Mouse (Mus musculus): ENCODE measurements around the gene Mta2.
A peak's percentile ranks its signal among the peaks of the same experiment; 100 is the strongest.
"Not testable (repeated sequence)": the region's sequence is repeated elsewhere in the genome, so short reads cannot be mapped to it uniquely, and the experiment has no call there.

Mta2 gene

DNA sequence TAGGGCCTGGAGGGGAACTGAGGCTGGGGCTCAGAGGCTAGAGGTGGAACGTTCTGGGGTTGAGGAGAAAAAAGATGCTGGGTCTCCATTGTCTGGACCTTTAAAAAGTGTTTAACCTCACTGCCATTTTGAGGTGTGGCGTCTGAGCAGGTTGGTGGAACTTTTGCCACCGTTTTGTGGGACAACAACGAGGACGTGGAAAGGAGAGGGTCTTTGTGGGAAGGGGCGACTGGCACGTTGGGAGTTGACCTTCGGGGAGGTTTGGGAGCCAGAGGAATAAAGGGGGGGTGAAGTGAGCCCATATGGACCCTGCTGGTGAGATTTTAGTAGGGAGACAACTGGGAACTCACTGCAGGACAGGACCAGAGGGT lies 25.7 kb downstream of the Mta2 start:
- DNase-seq (ENCODE audit: low read depth) = no peak

DNA sequence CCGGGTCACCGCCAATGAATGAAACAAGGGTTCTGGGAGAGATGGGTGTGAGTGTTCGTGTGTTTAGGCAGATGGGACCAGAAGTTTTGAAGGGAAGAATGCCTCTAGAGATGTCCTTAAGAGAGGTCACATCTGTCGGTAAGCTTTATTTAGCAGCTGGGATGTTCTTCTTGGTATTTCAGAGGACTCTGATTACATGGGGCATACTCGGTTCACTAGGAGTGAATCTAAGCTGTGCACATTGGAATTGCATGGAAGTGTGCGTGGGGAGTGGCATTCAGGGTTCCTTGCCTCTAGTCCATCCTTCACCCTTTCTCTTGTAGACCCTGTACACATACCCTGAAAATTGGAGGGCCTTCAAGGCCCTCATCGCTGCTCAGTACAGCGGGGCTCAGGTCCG lies 26.2 kb downstream of the Mta2 start:
- peak; percentile 45 for DNase-seq (ENCODE audit: low read depth)

DNA sequence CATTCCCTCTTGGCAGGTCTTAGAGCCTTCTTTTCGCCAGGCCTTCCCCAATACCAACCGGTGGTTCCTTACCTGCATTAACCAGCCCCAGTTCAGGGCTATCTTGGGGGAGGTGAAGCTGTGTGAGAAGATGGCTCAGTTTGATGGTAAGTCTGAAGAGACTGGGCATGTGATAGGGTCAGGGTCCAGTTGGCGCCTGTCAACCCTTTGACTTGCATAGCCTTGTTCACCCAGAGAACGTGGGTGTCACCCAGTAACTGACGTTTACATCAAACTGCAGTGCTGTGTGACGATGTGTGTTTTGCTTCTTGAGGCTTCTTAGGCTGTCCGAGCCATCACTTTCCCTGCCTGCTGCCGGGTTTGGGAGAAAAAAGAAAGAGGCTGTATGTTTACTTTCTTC lies 30.8 kb downstream of the Mta2 start:
- not testable (repeated sequence) for DNase-seq (ENCODE audit: low read depth)

DNA sequence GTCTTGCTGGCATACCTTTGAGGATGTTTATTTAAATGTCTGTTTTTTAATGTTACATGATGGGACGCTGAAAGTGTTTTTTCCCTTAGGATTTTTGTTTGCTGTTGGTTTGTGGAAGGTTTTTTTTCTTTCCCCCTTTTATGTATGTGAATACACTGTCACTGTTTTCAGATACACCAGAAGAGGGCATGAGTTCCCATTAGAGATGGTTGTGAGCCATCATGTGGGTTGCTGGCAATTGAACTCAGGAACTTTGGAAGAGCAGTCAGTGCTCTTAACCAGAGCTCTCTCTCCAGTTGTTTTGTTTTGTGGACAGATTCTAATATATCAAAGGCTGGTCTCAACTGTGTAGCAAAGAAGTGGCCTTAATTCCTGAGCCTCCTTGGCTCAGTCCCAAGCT lies 33.0 kb downstream of the Mta2 start:
- DNase-seq (ENCODE audit: low read depth) = no peak

DNA sequence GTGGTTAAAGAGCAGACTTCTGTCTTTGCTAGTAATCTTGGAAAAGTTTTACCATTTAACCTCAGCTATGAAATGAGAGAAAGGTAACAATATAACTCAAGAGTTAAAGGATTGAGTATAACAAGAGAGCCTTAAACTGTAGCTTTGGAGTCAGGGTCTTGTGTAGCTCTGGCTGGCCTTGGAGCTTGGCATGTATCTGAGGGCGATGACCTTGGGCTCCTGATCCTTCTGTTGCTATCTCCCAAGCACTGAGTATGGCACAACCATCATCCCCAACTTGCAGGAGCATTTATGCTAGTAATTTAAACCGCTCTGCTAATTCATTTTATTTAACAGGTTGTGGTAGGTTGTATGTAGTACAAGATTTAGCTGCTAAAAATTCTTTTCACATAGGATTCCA lies 33.8 kb downstream of the Mta2 start:
- DNase-seq (ENCODE audit: low read depth) = no peak

DNA sequence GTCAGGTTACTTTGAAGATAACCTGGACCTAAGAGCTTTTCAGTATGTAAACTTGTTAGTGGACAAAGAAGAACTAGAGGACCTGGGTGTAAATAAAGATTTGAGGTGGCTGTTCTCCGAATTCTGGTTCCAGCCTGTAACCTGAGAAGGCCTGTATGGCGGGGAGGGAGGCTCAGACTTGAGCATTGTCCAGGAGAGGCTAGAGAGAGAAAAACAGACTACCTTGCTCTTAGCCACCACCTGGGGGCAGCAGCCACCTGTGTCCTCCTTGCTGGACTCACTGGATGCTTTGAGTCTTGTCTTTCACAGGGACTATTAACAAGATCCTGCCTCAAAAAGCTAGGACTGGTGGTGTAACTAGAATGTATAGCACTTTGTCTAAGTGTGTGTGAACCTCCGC lies 34.9 kb downstream of the Mta2 start:
- peak; percentile 88 for DNase-seq (ENCODE audit: low read depth)

DNA sequence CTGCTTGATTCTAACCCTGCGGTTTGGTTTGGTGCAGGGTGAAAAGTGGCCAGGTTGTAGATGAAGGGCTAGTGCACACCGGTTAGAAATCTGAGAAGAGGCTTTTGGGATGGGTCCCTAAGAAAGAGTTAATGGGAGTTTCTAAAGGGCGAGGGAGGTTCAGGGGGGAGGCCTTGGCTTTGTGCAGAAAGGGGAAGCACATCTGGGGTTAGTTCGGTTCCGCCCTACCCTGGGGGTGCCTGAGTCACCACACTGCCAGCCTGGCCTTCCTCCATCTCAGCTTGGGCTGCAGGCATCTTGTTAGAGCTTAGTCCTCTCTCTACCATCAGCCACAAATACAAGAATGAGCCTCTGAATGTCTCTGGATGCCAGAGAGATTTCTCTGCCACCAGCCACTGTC lies 39.1 kb downstream of the Mta2 start:
- peak; percentile 67 for DNase-seq (ENCODE audit: low read depth)

DNA sequence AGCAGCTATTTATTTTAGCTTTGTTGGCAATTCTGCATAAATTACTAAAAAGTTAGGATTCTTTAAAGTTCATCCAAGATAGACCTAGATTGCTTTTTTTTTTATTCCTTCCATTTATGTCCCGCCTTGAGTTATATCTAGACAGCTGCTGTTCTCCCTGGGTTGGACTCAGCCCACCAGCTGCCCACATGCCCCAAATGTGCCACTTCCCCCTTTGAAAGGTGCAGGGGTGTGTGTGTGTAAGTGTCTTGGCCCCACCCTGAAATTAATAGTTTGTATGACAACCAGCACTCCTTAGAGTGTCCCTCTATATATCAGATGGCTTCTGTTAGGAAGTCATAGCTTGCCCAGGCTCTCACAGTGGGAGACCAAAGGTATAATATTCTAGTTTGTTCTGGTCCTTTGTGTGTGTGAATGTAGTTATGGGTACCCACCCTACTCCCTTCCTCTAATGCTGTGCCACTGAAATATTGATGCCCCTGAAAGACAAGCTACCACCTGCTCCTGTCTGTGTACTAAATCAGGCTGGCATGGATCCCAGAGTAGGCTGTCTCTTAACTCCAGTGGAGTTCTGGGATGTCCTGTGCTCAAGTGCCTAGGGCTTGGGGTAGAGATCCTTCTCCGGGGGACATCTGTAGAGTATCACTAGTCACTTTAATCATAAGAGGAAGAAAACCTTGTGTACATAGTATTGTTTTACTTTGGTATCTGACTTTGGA lies 39.9 kb downstream of the Mta2 start:
- peak; percentile 21 for DNase-seq (ENCODE audit: low read depth)

DNA sequence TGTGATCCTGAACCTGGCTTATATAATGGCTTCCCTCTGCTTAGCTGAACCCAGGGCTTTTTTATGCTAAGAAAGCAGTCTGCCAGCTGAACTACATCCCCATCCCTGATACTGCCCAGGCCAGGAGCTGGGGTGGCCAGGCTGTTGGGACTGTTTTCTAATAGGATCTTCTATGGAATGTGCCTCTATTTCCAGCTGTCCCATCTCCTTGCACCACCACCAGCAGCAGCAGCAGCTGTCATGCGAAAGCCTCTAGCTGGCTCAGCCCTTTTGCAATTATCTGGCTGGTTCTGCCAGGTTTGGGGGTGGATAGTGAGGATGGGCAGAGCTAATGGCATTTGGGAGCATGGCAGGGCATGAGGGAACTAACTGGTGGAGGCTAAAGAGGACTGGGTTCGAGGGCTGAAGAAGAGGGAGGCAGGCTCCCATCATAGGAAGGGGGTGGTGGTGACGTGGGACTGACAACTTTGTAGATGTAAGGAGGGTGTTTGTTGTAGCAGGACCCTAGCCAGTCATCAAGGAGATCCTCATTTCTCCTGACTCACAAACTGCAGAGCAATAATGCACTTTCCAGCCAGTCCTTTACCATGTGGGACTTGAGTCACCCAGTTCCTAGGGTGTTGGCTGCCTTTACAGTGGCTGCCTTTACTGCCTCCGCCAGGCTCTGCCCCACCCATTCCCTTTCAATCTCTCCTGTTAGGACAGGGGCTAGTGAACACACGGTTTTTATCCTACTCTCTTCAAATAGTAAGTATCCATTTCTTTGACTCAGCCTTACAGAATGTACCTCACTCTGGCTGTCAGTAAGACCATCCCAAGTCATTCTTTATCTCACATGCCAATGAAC lies 40.9 kb downstream of the Mta2 start:
- no peak for DNase-seq (ENCODE audit: low read depth)

DNA sequence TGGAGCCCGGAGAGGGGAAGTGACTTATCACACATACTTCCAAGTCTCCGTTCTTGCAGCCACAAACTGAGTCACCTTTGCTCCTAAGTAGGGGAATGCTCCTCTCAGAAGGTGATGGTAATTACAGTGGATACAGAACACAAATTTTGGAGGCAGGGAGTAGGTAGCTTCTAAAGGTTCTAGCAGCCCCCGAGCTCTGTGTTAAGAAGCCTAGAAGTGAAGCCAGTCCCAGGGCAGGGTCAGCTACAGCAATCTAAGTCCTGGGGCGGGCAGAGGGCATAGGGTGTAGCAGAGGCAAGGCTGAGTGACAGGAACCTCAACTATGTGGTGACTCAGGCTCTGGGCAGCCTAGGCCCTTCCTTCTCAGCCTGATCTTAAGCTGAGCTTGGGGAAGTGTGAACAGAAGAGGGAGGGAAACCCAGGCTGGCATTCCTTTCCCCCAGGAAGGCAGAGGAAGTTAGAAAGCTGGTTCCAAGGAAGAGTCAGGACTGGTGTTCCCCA lies 41.5 kb downstream of the Mta2 start:
- DNase-seq (ENCODE audit: low read depth) = peak; percentile 68

DNA sequence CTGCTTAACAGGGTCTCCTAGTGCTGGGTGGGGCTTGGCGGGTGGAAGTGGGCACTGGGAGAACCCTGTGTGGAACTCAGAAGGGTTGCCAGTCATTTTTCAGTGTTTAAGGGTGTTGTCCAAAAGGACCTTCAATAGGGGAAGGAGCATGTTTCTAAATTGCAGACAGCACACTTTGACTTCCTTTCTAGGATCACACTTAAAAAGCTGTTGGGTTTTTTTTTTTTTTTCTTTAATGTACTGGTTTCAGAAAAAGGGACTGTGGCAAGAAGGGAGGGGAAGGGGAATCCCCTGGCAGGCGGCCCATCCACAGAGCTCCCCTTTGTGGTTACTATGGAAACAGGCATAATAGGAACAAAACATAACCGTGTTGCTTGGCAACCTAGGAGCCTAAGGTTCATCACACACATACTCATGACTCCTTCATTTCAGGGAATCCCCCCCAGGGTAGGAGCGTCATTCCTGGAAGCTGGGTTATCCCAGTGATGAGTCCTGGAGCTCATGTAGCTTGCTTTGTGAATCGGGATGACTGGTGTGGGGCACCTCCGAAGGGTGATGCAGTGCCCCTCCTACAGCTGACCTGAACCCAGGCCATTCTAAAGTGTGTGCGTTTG lies 42.7 kb downstream of the Mta2 start:
- peak; percentile 99 for DNase-seq (ENCODE audit: low read depth)

DNA sequence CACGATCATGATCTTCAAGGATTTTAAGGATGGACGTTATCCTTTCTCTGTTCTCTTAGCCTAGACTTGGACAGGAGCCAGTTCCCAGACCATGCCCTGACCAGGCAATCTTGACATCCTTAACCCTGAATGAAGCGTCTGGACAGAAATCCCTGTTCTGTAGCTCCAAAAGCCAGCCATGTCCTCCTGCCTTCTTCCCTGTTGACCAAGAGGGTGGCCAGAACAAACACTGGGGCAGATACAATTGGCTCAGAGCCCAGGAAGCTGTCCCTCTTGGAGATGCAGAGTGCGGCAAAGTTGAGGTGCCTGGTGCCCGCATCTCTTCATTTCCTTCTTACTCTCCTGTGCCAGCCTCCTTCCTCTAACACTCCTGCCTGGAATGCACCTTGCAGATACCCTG lies 44.2 kb downstream of the Mta2 start:
- no peak for DNase-seq (ENCODE audit: low read depth)

DNA sequence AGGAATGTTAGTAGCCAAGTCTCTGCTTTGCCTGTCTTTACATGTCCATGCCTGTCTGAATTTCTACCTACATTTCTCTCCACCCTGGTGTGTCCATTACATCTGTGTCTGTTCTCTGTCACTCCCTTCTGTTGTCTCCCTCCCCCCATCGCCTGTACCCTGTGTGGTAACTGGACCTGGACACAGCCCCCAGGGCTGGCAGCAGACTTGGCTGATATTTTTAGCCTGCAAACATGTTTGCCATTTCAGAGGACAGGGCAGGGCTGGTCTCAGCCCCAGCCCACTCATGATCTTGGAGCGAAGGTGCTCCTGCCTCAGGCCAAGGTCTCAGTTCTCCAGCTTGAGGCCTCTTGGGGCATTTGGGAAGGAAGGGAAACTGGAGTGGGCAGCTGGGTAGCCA lies 46.1 kb downstream of the Mta2 start:
- DNase-seq (ENCODE audit: low read depth) = no peak

DNA sequence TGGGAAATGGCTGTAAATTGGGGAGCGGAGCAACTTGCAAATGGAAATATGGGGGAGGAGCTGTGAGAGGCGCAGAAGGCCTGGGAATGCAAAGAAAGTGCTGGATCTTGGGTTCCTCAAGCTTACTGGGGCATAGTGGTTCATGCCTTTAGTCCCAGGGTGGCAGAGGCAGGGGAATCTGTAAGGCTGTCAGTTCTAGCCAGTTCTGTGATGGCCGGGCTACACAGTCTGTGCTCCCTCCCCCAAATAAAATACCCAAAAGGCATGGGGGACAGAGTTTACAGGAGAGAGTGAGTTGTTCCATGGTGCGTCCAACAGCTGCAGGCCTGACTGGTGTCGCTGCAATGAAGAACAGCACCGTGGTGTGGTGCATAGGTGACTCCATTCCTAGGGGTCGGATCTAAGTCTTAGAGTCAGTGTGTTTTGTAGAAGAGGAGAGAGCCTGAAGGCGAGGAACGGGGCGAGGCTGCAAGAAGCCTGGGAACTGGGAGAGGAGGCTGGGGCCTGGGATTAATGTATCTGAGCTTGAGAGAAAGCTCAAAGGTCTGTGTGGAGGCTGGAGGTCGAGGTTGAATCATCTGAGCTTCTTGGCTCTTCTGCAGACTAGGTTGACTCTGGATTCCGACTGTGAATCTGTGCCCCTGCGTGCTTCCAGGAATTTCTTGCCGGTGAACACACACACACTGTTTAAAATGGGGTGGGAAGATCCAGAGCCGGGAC lies 46.8 kb downstream of the Mta2 start:
- DNase-seq (ENCODE audit: low read depth) = peak; percentile 43

DNA sequence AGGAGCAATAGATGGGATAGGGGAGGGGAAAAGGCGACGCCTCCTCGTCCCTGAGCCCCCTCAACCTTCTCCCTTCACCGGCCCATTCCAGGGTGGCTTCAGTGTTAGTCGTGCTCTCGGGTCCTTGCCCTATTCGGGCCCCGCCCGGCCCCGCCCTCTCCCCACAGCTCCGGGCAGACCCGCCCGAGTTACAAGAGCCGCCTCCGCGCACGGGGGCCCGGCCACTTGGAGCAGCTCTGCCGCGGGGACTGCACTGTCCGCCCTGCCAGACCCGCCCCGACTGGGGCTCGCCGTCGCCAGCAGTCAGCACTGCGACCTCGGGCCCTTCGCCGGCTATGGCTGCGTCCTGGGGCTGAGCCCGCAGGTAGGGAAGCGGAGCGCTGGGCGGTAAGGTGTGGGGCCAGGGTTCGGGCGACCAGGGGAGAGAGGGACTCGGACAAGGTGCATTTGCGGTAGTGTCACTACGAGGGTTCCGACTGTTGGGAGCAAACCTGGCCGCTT lies 47.4 kb downstream of the Mta2 start, which contains the start of gene Ahnak:
Ahnak (plus strand) TSS at position 219 of the 501 bp plus-strand sequence.
- DNase-seq (ENCODE audit: low read depth) = peak; percentile 83

DNA sequence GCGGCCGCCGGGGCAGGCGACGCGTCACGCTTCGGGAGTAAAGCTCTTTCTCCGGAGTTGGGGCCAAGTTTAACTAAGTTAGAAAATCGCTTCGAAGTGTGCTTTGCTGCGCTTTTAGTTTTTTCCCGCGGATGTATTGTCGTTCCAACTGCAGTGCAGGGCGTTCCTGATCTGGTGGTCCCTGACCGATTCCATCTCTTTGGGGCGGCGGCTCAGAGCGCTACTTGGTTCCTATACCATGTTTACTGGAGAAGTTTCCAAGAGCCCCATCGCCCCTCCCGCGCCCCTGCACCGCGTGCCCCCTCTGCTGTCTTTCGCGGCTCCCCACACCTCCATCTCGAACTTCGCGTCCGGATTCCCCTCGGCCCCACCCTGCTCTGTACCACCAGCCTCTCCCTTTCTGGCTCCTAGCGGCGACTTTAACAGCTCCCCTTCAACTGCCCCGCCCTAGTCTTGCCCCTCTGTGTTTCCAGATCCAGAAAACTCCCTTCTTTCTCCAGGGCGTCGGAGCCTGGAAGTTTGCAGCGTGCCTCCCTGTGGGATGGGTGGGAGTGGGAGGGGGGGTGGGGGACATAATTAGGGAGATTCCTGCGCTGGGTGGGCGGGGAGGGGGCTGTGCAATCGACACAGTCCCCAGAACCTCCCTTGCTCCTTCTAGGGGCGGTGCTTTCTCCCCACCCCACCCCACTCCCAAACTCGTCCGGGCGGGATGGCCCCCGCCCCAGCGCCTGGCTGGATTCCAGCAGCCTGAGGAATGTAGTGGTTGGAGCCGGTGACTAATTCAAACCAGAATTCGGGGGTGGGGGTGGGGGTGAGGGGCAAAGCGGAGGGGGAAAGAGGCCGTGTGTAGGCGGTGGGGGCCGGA lies 48.1 kb downstream of the Mta2 start:
- DNase-seq (ENCODE audit: low read depth) = peak; percentile 86

DNA sequence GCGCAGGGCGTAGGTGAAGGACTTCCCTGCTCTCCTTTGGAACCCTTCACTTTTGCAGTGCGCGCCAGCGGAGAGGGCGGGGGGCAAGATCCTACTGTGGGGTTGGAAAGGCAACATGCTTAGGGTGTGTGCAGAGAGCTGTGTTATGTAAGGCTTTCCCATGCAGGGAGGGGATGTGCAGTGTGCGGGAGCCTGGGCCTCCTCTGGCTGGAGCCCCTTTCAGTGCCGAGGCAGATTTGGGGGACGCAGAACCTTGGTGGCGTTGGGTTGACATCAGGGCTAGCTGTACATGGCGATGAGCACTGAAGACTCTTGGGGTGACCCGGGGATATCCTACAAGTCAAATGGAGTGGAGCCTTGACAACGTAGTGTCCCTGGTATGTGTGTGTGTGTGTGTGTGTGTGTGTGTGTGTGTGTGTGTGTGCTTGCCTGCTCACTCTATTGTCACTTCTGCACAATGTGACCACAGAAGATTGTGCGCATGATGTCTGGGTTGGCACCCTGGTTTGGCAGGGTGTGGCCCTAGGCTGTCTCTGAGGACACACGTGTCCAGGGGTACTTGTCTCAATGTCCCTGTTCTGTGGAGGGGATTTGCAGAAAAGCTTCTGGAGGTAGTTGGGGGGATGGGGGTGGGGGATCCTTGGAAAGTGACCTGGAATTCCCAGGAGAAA lies 48.9 kb downstream of the Mta2 start:
- DNase-seq (ENCODE audit: low read depth) = peak; percentile 75

DNA sequence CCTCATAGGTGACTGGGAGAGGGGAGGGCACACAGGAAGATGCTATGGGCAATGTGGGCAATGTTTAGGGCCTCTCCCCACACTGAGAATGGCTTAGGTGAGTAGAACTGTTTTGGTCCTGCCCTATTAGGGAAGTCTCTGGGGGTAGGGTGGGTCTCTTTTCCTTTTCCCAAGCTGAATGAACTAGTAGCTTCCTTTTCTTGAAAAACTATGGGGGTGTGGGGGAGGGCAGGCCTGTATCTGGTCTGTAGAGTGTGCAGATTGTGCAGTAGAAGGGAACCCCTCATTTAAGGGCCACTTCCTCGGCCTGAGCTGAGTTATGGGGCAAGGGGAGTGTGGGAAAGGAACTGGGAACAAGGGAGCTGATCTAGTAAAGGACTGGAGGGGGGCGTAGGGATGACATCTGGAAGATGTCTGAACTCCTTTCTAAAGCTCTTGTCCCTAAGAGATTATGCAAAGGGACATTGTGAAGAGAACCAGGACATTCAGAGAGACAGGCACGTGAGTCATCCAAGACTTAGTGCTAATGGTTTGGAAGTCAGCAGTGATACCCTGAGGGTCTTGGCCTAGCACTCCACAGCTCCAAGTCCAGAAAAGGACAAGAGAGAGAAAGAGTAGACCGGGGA lies 49.7 kb downstream of the Mta2 start:
- DNase-seq (ENCODE audit: low read depth) = peak; percentile 60

DNA sequence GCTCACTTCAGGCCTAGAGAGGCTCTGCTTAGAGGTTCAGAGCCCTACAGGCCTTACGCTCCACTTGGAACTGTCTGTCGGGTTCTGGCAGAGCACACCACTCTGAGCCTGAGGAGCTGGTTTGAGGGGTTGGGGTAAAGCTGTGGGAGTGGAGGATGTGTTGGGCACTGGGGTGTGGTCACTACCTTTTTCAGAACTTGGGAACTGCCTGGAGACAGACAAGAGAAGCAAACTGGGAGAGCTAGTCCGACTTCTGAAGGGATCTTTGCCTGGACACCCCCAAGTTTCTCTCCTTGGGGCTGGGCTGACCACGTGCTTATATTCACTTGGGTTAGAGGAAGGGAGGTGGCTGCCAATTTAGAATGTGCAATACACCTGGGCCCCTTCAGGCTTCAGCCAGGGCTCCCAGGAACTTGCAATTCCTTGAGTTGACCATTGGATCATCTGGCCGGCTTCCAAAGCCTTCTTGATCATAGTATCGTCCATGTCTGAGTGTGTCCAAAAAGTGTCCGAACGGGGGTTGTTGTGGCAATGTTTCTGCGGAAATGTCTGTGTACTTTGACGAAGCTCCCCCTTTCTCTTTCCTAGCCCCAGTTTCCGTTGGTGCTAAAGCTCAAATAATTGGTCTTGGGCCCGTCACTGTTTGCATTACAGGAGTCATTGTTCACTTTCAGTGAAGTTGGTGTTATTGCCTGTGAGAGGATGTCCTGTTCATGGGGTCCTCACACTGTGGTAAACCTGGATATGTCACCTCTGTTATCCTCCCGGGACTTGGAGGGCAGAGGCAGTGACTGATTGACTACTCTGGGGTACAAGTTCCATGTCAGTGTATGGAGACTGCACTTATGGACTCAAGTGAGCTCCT lies 50.4 kb downstream of the Mta2 start:
- DNase-seq (ENCODE audit: low read depth) = peak; percentile 61

Data from induced T-regulatory cell, adult 2 months (primary cell).